Mouse (Mus musculus): ENCODE measurements around the gene Zfp385a.

Gene Zfp385a

GRCm38 (mm10) chr15:103339961-103340337, at the start of gene Zfp385a:
Gene Zfp385a (minus strand): TSS chr15:103340093.
- DNase-seq (ENCODE audit: low spot score): no peak

- no peak for DNase-seq (ENCODE audit: low spot score)
These were observed 48.8 kb upstream of the Zfp385a start for GRCm38 (mm10) chr15:103388556-103389145.

GRCm38 (mm10) chr15:103383771-103384488, 44.0 kb upstream of the Zfp385a start:
- DNase-seq (ENCODE audit: low spot score): no peak

GRCm38 (mm10) chr15:103382795-103383406, 43.0 kb upstream of the Zfp385a start:
- no peak for DNase-seq (ENCODE audit: low spot score)

GRCm38 (mm10) chr15:103382075-103382474, 42.2 kb upstream of the Zfp385a start:
- no peak for DNase-seq (ENCODE audit: low spot score)

GRCm38 (mm10) chr15:103378665-103379356, 38.9 kb upstream of the Zfp385a start:
- no peak for DNase-seq (ENCODE audit: low spot score)

GRCm38 (mm10) chr15:103377752-103378664, 38.1 kb upstream of the Zfp385a start:
- no peak for DNase-seq (ENCODE audit: low spot score)

- no peak for DNase-seq (ENCODE audit: low spot score)
These were observed 37.0 kb upstream of the Zfp385a start for GRCm38 (mm10) chr15:103376837-103377269.

GRCm38 (mm10) chr15:103375112-103375800, 35.4 kb upstream of the Zfp385a start:
- DNase-seq (ENCODE audit: low spot score): no peak

- no peak for DNase-seq (ENCODE audit: low spot score)
These were observed 32.6 kb upstream of the Zfp385a start for GRCm38 (mm10) chr15:103372461-103372860.

GRCm38 (mm10) chr15:103371741-103372140, 31.8 kb upstream of the Zfp385a start:
- no peak for DNase-seq (ENCODE audit: low spot score)

- DNase-seq (ENCODE audit: low spot score): no peak
These were observed 31.3 kb upstream of the Zfp385a start for GRCm38 (mm10) chr15:103371208-103371607.

GRCm38 (mm10) chr15:103370462-103370861, 30.6 kb upstream of the Zfp385a start:
- DNase-seq (ENCODE audit: low spot score): no peak

- no peak for DNase-seq (ENCODE audit: low spot score)
These were observed 29.2 kb upstream of the Zfp385a start for GRCm38 (mm10) chr15:103369123-103369522.

GRCm38 (mm10) chr15:103368179-103368940, 28.5 kb upstream of the Zfp385a start:
- no peak for DNase-seq (ENCODE audit: low spot score)

- DNase-seq (ENCODE audit: low spot score): peak; percentile 46
These were observed 26.7 kb upstream of the Zfp385a start, which contains the start of gene Itga5 for GRCm38 (mm10) chr15:103366376-103367149. Gene Itga5 (minus strand): TSS chr15:103366763.

- DNase-seq (ENCODE audit: low spot score): no peak
These were observed 25.8 kb upstream of the Zfp385a start for GRCm38 (mm10) chr15:103365471-103366375.

GRCm38 (mm10) chr15:103364761-103365160, 24.9 kb upstream of the Zfp385a start:
- DNase-seq (ENCODE audit: low spot score): no peak

Measured in ovary, postnatal 10 days (tissue).